Mouse (Mus musculus) cortical plate, adult 2 months (tissue): Measurements from ENCODE around the gene Pard3b. TPM values are rescaled to one million over a fixed set of nuclear protein-coding genes. Genes with fewer than 3 reads are reported as not detected.

Experiments
- H3K27ac ChIP-seq: fragments of 200-500 bp; 2 replicates; pipeline ENCODE4 v1.5.1; 2012; ENCODE audit warnings: low read length, control low read depth, inconsistent platforms; ENCODE audit not compliant: insufficient read depth
- H3K4me1 ChIP-seq: fragments of 200-500 bp; 2 replicates; pipeline ENCODE4 v1.6.1; 2011; ENCODE audit warnings: low read length; ENCODE audit not compliant: control insufficient read depth, insufficient read depth
- H3K4me3 ChIP-seq: fragments of 200-500 bp; 2 replicates; pipeline ENCODE4 v1.5.1; 2011; ENCODE audit warnings: mild to moderate bottlenecking, low read length, control low read depth; ENCODE audit not compliant: insufficient read depth
- CTCF ChIP-seq: fragments of 200-500 bp; IDR thresholded peaks from 2 replicates; pipeline ENCODE4 v1.5.1; 2011; ENCODE audit warnings: mild to moderate bottlenecking, control low read depth, low read length; ENCODE audit not compliant: insufficient read depth; ENCODE audit errors: extremely low read depth
- POLR2A ChIP-seq: fragments of 200-500 bp; IDR thresholded peaks from 2 replicates; pipeline ENCODE4 v1.6.1; 2011; ENCODE audit warnings: mild to moderate bottlenecking, low read length, control low read depth; ENCODE audit not compliant: insufficient read depth; ENCODE audit errors: extremely low read depth
- polyA plus RNA-seq: library from polyadenylated mRNA; depleted of rRNA; stranded (reverse); fragments of >200 nt; gene quantifications from 2 replicates; pipeline ENCODE4 v1.2.3, GENCODE M21; 2012

Pard3b gene
- polyA plus RNA-seq, 1 experiment = 1.3 TPM

DNA sequence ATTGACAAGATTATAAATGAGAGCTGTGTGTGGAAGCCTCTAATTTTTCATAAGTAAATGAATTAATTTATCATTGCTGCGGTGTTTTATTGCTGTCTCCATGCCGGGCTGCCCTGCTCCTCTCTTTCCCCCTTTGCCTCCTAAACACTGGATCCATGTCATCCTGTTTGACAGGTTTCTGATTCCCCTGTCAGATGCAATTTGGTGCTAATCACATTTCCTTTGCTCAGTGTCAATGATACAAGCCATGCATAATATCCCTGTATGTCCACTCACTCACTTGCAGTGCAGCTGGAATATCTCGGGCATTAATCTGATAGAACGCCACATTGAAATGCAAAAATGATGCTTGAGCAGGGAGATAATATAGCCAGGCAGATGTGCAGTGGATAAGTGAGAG is 329.2 kb downstream of the Pard3b start:
- H3K27ac ChIP-seq = no peak overlapping the region
- no peak overlapping the region for H3K4me3 ChIP-seq
- TF ChIP-seq CTCF (no peak), POLR2A (no peak)
- H3K4me1 ChIP-seq = no peaks in the 10 kb centered on the region

DNA sequence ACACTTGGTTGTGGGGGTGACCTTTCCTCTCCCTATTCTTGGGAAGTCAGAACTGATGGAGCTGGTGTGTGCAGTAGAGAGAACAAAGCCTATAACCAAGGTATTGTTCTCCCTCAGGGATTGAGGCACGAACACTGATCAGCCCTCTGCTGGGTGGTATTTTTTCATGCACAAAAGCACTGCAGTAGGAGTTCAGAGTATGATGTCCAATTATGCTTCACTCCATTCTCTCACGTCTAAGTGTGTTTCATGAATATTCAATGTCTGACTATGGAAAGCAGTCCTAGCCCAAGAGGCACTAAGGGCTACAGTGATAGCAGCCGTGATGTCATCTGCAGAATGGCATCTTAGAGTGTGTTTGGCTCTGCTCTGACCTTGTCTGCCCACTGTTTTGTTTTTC is 359.1 kb downstream of the Pard3b start:
- H3K4me3 ChIP-seq = no peak overlapping the region
- no peak for TF ChIP-seq CTCF
- no peak for TF ChIP-seq POLR2A
- no peak overlapping the region for H3K27ac ChIP-seq
- no peaks in the 10 kb centered on the region for H3K4me1 ChIP-seq

DNA sequence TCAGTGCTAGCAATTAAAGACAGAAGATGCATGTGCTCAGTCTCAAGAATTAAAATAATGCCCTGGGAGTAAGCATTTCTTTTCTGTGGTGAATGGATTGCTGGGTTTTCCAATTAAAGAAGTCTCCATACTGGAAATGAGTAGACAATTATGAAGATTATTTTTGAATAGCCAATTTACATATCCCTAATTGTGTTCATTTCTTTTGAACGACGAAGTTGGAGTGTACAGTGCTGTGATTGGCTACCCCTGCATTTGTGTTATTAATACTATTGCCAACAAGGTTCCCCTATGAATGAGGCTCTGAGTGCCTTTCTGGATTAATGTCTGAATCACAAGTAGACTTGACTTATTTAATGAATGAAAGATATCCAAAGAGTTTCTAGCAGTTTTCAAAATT is 370.2 kb downstream of the Pard3b start:
- TF ChIP-seq CTCF = no peak
- TF ChIP-seq POLR2A = no peak
- Histone ChIP-seq H3K4me1 (no peaks in the 10 kb centered on the region), H3K4me3 (no peak overlapping the region), H3K27ac (no peak overlapping the region)

DNA sequence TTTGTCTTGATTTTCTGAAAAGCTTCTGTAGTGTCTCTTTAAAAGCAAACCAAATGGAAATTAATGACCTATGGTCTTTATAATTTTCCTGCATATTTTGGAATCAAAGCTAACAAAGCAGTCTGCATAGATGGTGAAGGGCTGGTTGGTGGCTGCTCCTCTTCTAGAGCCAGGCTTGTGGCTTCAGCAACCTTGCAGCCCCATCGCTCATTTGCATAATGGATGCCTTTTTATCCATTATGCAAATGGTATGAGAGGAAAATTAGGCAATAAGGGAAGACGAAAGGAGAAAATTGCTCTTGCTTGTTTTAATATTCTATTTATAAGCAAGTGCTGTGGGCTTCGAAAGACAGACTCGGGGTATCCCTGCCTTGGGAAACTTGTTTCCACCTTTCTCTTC is 373.1 kb downstream of the Pard3b start:
- Histone ChIP-seq H3K4me3 (no peak overlapping the region), H3K27ac (no peak overlapping the region), H3K4me1 (no peaks in the 10 kb centered on the region)
- no peak for TF ChIP-seq CTCF
- no peak for TF ChIP-seq POLR2A

DNA sequence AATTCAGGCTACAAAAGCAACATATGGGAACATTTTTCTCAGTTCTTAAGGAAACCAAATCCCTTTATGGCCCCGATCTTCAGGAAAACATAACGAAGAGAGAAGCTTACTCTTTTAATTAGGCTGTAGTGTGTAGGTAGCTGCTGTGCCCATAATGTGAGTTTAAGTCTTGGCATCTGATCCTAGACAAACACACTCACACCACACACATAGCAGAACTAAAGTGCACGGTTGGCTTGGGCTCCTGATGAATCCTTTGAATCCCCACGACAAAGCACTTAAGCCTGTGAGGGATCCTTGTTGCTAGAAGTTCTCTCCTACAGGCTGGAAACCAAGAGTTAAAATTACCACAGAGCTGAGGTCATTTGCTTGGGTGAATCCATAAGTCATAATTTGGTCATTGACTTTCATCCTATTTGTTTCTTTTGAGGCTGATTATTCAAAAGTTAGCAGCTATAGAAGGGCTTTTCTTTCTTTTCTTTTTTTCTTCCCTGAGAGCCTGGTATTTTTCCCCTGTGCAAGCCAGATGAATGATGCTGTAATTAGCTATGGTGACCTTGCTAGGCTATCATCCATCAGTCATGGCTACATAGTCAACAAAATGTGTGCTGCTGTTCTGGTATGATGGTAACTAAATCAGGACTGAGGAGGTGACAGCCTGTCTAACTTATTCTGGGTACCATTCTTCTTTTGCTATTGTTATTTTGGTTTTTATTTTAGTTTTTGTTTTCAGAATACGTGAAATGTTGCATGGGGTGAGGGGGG is 378.1 kb downstream of the Pard3b start:
- Histone ChIP-seq H3K4me1 (no peaks in the 10 kb centered on the region), H3K4me3 (no peak overlapping the region), H3K27ac (no peak overlapping the region)
- no peak for TF ChIP-seq POLR2A
- TF ChIP-seq CTCF = no peak

DNA sequence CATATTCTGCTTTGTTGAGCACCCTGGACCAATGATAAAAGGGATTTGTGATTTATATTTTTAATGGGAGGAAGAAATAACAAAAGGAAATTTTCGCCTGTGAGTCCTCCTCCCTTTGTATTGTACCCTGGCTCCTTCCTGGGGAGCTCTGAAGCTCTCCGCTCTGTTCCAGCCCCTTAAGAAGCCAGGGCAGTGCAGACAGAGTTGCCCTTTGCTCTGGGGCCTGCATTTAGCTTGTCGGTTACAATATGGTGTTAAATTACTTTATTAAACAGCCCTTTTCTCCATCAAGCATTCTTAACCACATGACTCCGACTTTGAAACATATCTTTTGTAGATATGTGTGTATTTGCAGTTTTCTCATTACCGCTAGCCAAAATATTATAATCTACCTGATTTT is 379.7 kb downstream of the Pard3b start:
- no peak overlapping the region for H3K27ac ChIP-seq
- no peak for TF ChIP-seq POLR2A
- no peak for TF ChIP-seq CTCF
- H3K4me1 ChIP-seq = no peaks in the 10 kb centered on the region
- H3K4me3 ChIP-seq = no peak overlapping the region

DNA sequence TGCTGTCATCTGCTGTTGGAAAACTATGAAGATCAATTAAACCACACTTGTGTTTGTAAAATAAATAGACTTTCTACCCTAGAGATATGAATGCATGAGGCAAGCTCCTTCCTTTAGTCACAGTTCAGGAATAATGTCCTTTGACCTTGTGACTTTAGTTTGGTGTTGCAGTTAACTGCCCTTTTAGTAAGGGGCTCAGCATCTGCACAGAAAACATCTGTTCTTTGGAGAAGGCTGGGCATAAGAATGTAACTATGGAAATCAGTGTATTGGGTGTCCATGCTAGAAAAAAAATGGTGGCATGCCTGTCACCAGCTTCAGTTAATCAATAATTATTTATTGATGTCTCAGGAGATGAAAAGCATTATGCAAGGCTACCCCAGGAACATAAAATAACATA is 381.1 kb downstream of the Pard3b start:
- Histone ChIP-seq H3K4me1 (no peaks in the 10 kb centered on the region), H3K4me3 (no peak overlapping the region), H3K27ac (no peak overlapping the region)
- TF ChIP-seq POLR2A (no peak), CTCF (no peak)

DNA sequence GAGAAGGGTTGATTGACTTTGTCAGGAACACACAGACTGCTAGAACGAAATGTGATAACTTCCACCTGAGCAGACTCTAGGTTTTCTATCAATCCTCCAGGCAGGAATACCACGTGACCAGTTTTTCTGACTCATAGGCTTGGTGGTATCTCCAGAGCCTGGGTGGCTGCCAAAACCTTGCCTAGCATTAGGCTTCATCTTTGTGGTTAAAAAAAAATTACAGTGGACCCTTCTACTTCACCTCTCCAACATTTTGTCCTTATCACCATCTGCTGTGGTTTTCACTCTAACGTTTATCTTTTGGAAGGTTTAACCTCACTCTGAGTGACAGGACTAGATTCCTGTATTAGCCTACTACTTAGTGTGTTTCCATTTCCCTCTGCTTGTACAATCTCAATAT is 403.1 kb downstream of the Pard3b start:
- no peaks in the 10 kb centered on the region for H3K4me1 ChIP-seq
- H3K27ac ChIP-seq = no peak overlapping the region
- TF ChIP-seq CTCF = no peak
- no peak for TF ChIP-seq POLR2A
- no peak overlapping the region for H3K4me3 ChIP-seq

DNA sequence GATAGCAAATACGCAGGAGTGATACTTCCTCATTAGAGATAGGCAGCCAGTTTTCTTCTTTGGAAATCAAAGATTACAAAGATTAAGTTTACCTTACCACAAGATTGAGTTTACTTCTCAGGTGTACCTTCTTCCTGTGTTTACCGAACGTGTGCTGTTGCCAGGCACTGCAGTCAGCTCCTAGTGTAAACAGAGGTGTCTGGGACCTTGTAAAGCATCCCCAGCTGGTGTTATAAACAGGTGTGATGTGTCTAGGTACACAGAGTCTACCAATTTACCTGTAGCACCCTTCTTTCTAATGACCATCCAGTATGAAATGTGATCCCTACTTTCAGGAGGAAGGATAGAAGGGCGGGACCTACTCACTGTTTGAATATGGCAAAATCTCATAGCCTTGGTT is 410.0 kb downstream of the Pard3b start:
- H3K4me3 ChIP-seq = no peak overlapping the region
- H3K27ac ChIP-seq = no peak overlapping the region
- no peak for TF ChIP-seq CTCF
- no peak for TF ChIP-seq POLR2A
- no peaks in the 10 kb centered on the region for H3K4me1 ChIP-seq

DNA sequence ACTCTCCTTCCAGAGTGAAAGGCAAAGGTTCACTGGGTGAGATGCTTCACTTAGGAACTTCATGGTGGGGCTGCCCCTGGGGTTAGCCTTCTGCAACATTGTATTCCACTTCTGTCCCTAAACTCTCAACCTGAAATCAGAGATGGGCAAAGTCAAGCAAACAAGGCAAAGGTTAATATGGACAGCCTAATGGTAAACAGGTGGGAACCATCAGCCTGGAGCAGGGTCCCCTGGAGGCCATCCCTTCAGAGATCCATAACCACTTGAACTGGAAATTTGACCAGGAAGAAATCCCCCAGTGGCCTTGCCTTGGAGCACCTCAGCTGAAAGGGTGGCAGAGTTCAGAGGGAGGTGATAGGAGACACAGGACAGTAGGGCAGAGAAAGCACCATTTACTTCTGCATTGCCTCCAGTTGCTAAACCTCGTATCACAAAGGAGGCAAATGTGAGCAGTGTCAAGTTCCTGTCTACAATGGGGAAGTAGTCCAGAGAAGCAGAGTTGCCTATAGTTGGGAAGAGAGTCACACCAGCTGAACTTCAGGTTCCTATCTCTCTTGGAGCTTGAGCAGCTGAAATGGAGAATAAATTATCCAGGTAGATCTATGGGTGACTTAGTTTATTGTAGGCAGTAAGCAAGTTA is 412.7 kb downstream of the Pard3b start:
- no peak overlapping the region for H3K27ac ChIP-seq
- TF ChIP-seq POLR2A (no peak), CTCF (no peak)
- no peaks in the 10 kb centered on the region for H3K4me1 ChIP-seq
- H3K4me3 ChIP-seq = no peak overlapping the region
